Mouse (Mus musculus) bone marrow, adult 2 months (tissue): Measurements from ENCODE around the gene Matn4.
"Not testable (repeated sequence)": the region's sequence is repeated elsewhere in the genome, so short reads cannot be mapped to it uniquely, and the experiment has no call there.

Source experiments
- CTCF ChIP-seq: fragments of 200-500 bp; IDR thresholded peaks from 2 replicates; pipeline ENCODE4 v1.5.1; 2011; ENCODE audit warnings: low read length, control low read depth; ENCODE audit not compliant: control insufficient read depth, insufficient read depth
- POLR2A ChIP-seq: fragments of 200-500 bp; IDR thresholded peaks from 2 replicates; pipeline ENCODE4 v1.6.1; 2011; ENCODE audit warnings: low read depth, mild to moderate bottlenecking, control low read depth, low read length, borderline replicate concordance; ENCODE audit not compliant: control insufficient read depth

GRCm38 (mm10) chr2:164343732-164344131 is 61.2 kb downstream of the Matn4 start:
- not testable (repeated sequence) for TF ChIP-seq CTCF, POLR2A
